Mouse (Mus musculus) midbrain, embryonic 11.5 days (tissue): ENCODE results near the gene Zswim2. TPM values are rescaled to one million over a fixed set of nuclear protein-coding genes. Genes with fewer than 3 reads are reported as not detected.

Source experiments
- ATAC-seq: fragments of 200-750 bp; cut with Nextera tagmentation; 2 replicates; pipeline ENCODE4 v1.8.0; 2017; ENCODE audit warnings: moderate TSS enrichment, moderate library complexity; ENCODE audit not compliant: low FRiP score
- DNase-seq: peaks from one replicate; pipeline ENCODE4 v3.0.0; 2015; ENCODE audit warnings: low spot score; ENCODE audit errors: missing footprints
- H3K27ac ChIP-seq: fragments of 300-500 bp; sonication (generic); 2 replicates; pipeline ENCODE4 v1.5.1; 2014; ENCODE audit warnings: low read depth, low read length
- H3K27me3 ChIP-seq: fragments of 300-500 bp; sonication (generic); 2 replicates; pipeline ENCODE4 v1.6.1; 2014; ENCODE audit warnings: mild to moderate bottlenecking, low read length, moderate library complexity, mixed read lengths; ENCODE audit not compliant: control insufficient read depth, insufficient read depth
- H3K36me3 ChIP-seq: fragments of 300-500 bp; sonication (generic); 2 replicates; pipeline ENCODE4 v1.6.1; 2014; ENCODE audit warnings: mild to moderate bottlenecking, low read length, moderate library complexity, mixed read lengths; ENCODE audit not compliant: control insufficient read depth, insufficient read depth
- H3K4me1 ChIP-seq: fragments of 300-500 bp; sonication (generic); 2 replicates; pipeline ENCODE4 v1.6.1; 2014; ENCODE audit warnings: low read length; ENCODE audit not compliant: control insufficient read depth, insufficient read depth
- H3K4me2 ChIP-seq: fragments of 300-500 bp; sonication (generic); 2 replicates; pipeline ENCODE4 v1.6.1; 2014; ENCODE audit warnings: mild to moderate bottlenecking, moderate library complexity
- H3K4me3 ChIP-seq: fragments of 300-500 bp; sonication (generic); 2 replicates; pipeline ENCODE4 v1.5.1; 2014; ENCODE audit warnings: low read depth, low read length
- H3K9ac ChIP-seq: fragments of 300-500 bp; sonication (generic); 2 replicates; pipeline ENCODE4 v1.6.1; 2014; ENCODE audit warnings: low read length
- H3K9me3 ChIP-seq: fragments of 300-500 bp; sonication (generic); 2 replicates; pipeline ENCODE4 v1.6.1; 2016; ENCODE audit warnings: low read length; ENCODE audit not compliant: control insufficient read depth
- WGBS: fragments of 180-500 bp; shearing (Covaris S2); extraction: QIAGEN DNeasy Blood & Tissue Kit; methylation state at CpG from one replicate; pipeline ENCODE4 v1.1.7; 2014; 5-methylcytosine and 5-hydroxymethylcytosine counted together
- polyA plus RNA-seq: library from polyadenylated mRNA; unstranded; fragments of >200 nt; fragmentation: Nextera tagmentation; extraction: Ambion mirVana; gene quantifications from 2 replicates; pipeline ENCODE4 v1.2.1, GENCODE M21; 2014

Zswim2 gene
- polyA plus RNA-seq, 1 experiment from 2014 or later, result not detected

- Histone ChIP-seq H3K36me3 (no peaks in the 10 kb centered on the region), H3K4me1 (no peaks in the 10 kb centered on the region), H3K27ac (no peak overlapping the region), H3K4me3 (no peak overlapping the region), H3K4me2 (peak overlapping the region; percentile 26; the same call in 1 of the 2 replicates), H3K27me3 (no peaks in the 10 kb centered on the region), H3K9ac (no peak overlapping the region), H3K9me3 (no peaks in the 10 kb centered on the region)
- DNase-seq (no peak), ATAC-seq (peak; percentile 51)
- 50% methylated on average over 3 of the region's 3 CpGs for WGBS
Observed at GRCm38 (mm10) chr2:83941378-83941777, 350 bp upstream of the Zswim2 start.

GRCm38 (mm10) chr2:83929478-83930088 lies 11.4 kb downstream of the Zswim2 start:
- Histone ChIP-seq H3K27me3 (no peaks in the 10 kb centered on the region), H3K9me3 (no peaks in the 10 kb centered on the region), H3K4me3 (no peak overlapping the region), H3K4me2 (no peak overlapping the region), H3K36me3 (no peaks in the 10 kb centered on the region), H3K9ac (no peak overlapping the region), H3K27ac (no peak overlapping the region), H3K4me1 (no peaks in the 10 kb centered on the region)
- ATAC-seq (no peak), DNase-seq (no peak)
- 31% methylated on average over 2 of the region's 2 CpGs for WGBS

DNA sequence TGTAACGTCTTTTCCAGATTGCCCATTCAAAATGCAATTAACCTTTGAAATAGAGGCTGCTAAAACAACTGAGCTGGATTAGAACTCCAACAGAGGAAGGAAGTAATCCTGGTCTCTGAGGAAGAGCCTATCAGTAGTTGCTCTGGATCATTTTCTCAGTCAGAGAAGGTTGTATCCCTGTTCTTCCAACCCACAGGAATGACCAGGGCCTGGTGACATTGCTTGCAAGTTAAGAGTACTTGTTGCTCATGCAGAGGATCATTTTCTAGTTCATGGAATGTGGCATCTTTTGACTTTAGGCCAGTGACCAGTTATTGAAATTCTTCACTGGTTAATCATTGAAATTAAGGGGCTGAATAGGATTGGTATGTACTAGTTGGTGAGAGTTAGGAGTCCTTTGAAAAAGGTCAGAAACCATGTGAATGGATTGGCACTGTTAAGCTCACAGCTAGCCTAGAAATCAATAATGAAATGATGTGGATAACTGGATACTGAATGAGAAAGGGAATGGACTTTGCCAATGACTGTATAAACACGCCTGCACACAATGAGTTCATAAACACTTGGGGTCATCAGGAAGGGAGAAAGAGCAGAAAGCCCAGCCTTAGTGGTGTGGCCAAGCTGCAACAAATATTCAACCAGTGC lies 39.0 kb downstream of the Zswim2 start:
- no peak overlapping the region for H3K4me3 ChIP-seq
- H3K9ac ChIP-seq, result no peak overlapping the region
- 77% methylated on average over 2 of the region's 2 CpGs for WGBS
- no peaks in the 10 kb centered on the region for H3K9me3 ChIP-seq
- no peak for DNase-seq
- H3K27ac ChIP-seq, result no peak overlapping the region
- no peaks in the 10 kb centered on the region for H3K27me3 ChIP-seq
- no peak overlapping the region for H3K4me2 ChIP-seq
- H3K4me1 ChIP-seq, result no peaks in the 10 kb centered on the region
- H3K36me3 ChIP-seq, result no peaks in the 10 kb centered on the region
- ATAC-seq, result no peak

DNA sequence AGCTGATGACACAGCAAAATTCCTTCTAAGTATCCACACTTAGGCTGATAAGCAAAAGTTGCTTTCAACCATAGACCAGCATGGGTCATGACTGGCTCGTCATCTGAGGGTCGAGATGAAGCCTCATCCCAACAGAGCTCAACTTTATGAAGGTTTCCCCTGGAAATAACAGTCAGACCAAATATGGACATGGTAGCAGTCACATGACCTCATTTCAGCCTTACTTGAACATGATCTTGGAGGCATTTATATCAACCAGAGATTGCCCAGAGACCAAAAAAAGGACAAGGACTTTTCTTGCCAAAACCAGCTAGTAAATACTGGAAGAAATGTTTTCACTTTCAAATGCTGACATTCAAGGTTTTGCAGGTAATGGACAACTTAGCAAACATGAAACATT lies 47.3 kb downstream of the Zswim2 start:
- Histone ChIP-seq H3K4me3 (no peak overlapping the region), H3K27ac (no peak overlapping the region), H3K9me3 (no peaks in the 10 kb centered on the region), H3K9ac (no peak overlapping the region), H3K4me1 (no peaks in the 10 kb centered on the region), H3K4me2 (no peak overlapping the region), H3K36me3 (no peaks in the 10 kb centered on the region), H3K27me3 (no peaks in the 10 kb centered on the region)
- ATAC-seq (no peak), DNase-seq (no peak)
- WGBS, result 84% methylated on average over 2 of the region's 2 CpGs

GRCm38 (mm10) chr2:83883850-83884420 lies 57.1 kb downstream of the Zswim2 start:
- H3K4me3 ChIP-seq, result no peak overlapping the region
- no peak overlapping the region for H3K4me2 ChIP-seq
- no peak overlapping the region for H3K27ac ChIP-seq
- 89% methylated on average over 6 of the region's 6 CpGs for WGBS
- DNase-seq, result peak; percentile 51
- no peak for ATAC-seq
- no peaks in the 10 kb centered on the region for H3K9me3 ChIP-seq
- peaks cover 9% of the 10 kb centered on the region; the same call in 1 of the 2 replicates for H3K36me3 ChIP-seq
- H3K4me1 ChIP-seq, result no peaks in the 10 kb centered on the region
- no peaks in the 10 kb centered on the region for H3K27me3 ChIP-seq
- H3K9ac ChIP-seq, result no peak overlapping the region

Other genes with a start within 250 kb of the Zswim2 start
- 40.5 and 41.7 TPM in 2 replicates for gene Itgav, start 216.8 kb downstream of the Zswim2 start, polyA plus RNA-seq
- 42.8 and 49.5 TPM in 2 replicates for gene Fam171b, start 128.6 kb downstream of the Zswim2 start, polyA plus RNA-seq
- not detected in 2 replicates for gene Gm13698, start 14.5 kb upstream of the Zswim2 start, polyA plus RNA-seq
- not detected in 2 replicates for gene Gm13693, start 20.3 kb upstream of the Zswim2 start, polyA plus RNA-seq
- gene Gm13695, start 26.1 kb upstream of the Zswim2 start, polyA plus RNA-seq, result not detected in 2 replicates
- gene Gm13696, start 31.9 kb upstream of the Zswim2 start, polyA plus RNA-seq, result not detected in 2 replicates
- gene Gm13694, start 37.7 kb upstream of the Zswim2 start, polyA plus RNA-seq, result not detected in 2 replicates
- not detected in 2 replicates for gene Gm13697, start 43.5 kb upstream of the Zswim2 start, polyA plus RNA-seq
- not detected in 2 replicates for gene Gm13691, start 49.3 kb upstream of the Zswim2 start, polyA plus RNA-seq